Mouse (Mus musculus) hindbrain, embryonic 14.5 days (tissue): ENCODE results near the gene Slc17a7. TPM values are rescaled to one million over a fixed set of nuclear protein-coding genes. Genes with fewer than 3 reads are reported as not detected.
"Not testable (repeated sequence)": the region's sequence is repeated elsewhere in the genome, so short reads cannot be mapped to it uniquely, and the experiment has no call there.

ENCODE experiments used
- ATAC-seq: fragments of 200-750 bp; cut with Nextera tagmentation; 2 replicates; pipeline ENCODE4 v1.8.0; 2017; ENCODE audit warnings: moderate number of reproducible peaks, mild to moderate bottlenecking, moderate TSS enrichment, moderate library complexity; ENCODE audit not compliant: low FRiP score
- DNase-seq: peaks from one replicate; pipeline ENCODE4 v3.0.0-alpha.2; 2015; ENCODE audit warnings: low spot score
- H3K27ac ChIP-seq: fragments of 300-500 bp; sonication (generic); 2 replicates; pipeline ENCODE4 v1.5.1; 2014; ENCODE audit warnings: mild to moderate bottlenecking, moderate library complexity
- H3K27me3 ChIP-seq: fragments of 300-500 bp; sonication (generic); 2 replicates; pipeline ENCODE4 v1.6.1; 2014; ENCODE audit warnings: mild to moderate bottlenecking, low read length, mixed read lengths; ENCODE audit not compliant: control insufficient read depth, insufficient read depth
- H3K36me3 ChIP-seq: fragments of 300-500 bp; sonication (generic); replicated peaks from 2 replicates; pipeline ENCODE4 v1.6.1; 2014; ENCODE audit not compliant: control insufficient read depth, insufficient read depth
- H3K4me1 ChIP-seq: fragments of 300-500 bp; sonication (generic); replicated peaks from 2 replicates; pipeline ENCODE4 v1.6.1; 2014; ENCODE audit warnings: antibody characterized with exemption, low read length, mixed read lengths; ENCODE audit not compliant: control insufficient read depth, insufficient read depth
- H3K4me2 ChIP-seq: fragments of 300-500 bp; sonication (generic); replicated peaks from 2 replicates; pipeline ENCODE4 v1.6.1; 2014; ENCODE audit warnings: mild to moderate bottlenecking, moderate library complexity
- H3K4me3 ChIP-seq: fragments of 300-500 bp; sonication (generic); replicated peaks from 2 replicates; pipeline ENCODE4 v1.5.1; 2014; ENCODE audit warnings: mild to moderate bottlenecking, low read length
- H3K9ac ChIP-seq: fragments of 300-500 bp; sonication (generic); 2 replicates; pipeline ENCODE4 v1.6.1; 2014
- H3K9me3 ChIP-seq: fragments of 300-500 bp; sonication (generic); 2 replicates; pipeline ENCODE4 v1.6.1; 2016; ENCODE audit warnings: low read length; ENCODE audit not compliant: control insufficient read depth
- WGBS: fragments of 180-500 bp; shearing (Covaris S2); extraction: QIAGEN DNeasy Blood & Tissue Kit; methylation state at CpG from one replicate; pipeline ENCODE4 v1.1.7; 2014; 5-methylcytosine and 5-hydroxymethylcytosine counted together
- polyA plus RNA-seq: library from polyadenylated mRNA; unstranded; fragments of >200 nt; fragmentation: Nextera tagmentation; extraction: Ambion mirVana; gene quantifications from 2 replicates; pipeline ENCODE4 v1.2.1, GENCODE M21; 2014

The Slc17a7 gene
- polyA plus RNA-seq, 1 experiment from 2014 or later: 0.48 TPM

- Histone ChIP-seq H3K9ac (peak within 1 kb of the TSS; percentile 98), H3K4me2 (peak within 1 kb of the TSS; percentile 96), H3K27ac (peak within 1 kb of the TSS; percentile 91), H3K36me3 (peaks cover 68% of the 10 kb centered on the region), H3K27me3 (no peaks in the 10 kb centered on the region), H3K4me1 (peaks cover 31% of the 10 kb centered on the region), H3K9me3 (no peaks in the 10 kb centered on the region), H3K4me3 (peak within 1 kb of the TSS; percentile 92)
- under 1% methylated on average over 59 of the region's 59 CpGs for WGBS
- DNase-seq (peak; percentile 99), ATAC-seq (peak; percentile 88)
These were observed 39.3 kb upstream of the Slc17a7 start, which contains the start of gene Rps11 for GRCm38 (mm10) chr7:45124224-45125143. Gene Rps11, minus strand, starts transcription at chr7:45124439.

- peaks cover 62% of the 10 kb centered on the region for H3K36me3 ChIP-seq
- DNase-seq: no peak
These were observed 38.6 kb upstream of the Slc17a7 start for GRCm38 (mm10) chr7:45125144-45125600.

GRCm38 (mm10) chr7:45125649-45126048 lies 38.1 kb upstream of the Slc17a7 start:
- WGBS: 62% methylated on average over 5 of the region's 5 CpGs
- not testable (repeated sequence) for H3K27me3 ChIP-seq, H3K4me3 ChIP-seq, ATAC-seq, H3K9me3 ChIP-seq, DNase-seq, H3K27ac ChIP-seq, H3K9ac ChIP-seq
- peak overlapping the region; percentile 62; the same call in 1 of the 2 replicates for H3K4me2 ChIP-seq
- peaks cover 57% of the 10 kb centered on the region for H3K36me3 ChIP-seq
- H3K4me1 ChIP-seq: peaks cover 32% of the 10 kb centered on the region

More at GRCm38 (mm10) chr7:45125144-45125600, 38.6 kb upstream of the Slc17a7 start:
- H3K4me2 ChIP-seq: peak overlapping the region; percentile 62
- ATAC-seq: no peak
- peak overlapping the region; percentile 56 for H3K9ac ChIP-seq
- H3K4me3 ChIP-seq: no peak overlapping the region
- peak overlapping the region; percentile 86 for H3K27ac ChIP-seq
- H3K4me1 ChIP-seq: peaks cover 32% of the 10 kb centered on the region
- H3K9me3 ChIP-seq: no peaks in the 10 kb centered on the region
- H3K27me3 ChIP-seq: no peaks in the 10 kb centered on the region
- WGBS: 15% methylated on average over 7 of the region's 7 CpGs

- WGBS: 83% methylated on average over 17 of the region's 17 CpGs
- Histone ChIP-seq H3K27me3 (no peaks in the 10 kb centered on the region), H3K4me2 (peak overlapping the region; percentile 69), H3K27ac (no peak overlapping the region), H3K4me1 (peaks cover 32% of the 10 kb centered on the region), H3K36me3 (peaks cover 50% of the 10 kb centered on the region), H3K9me3 (no peaks in the 10 kb centered on the region), H3K9ac (peak overlapping the region; percentile 97), H3K4me3 (peak overlapping the region; percentile 81; the same call in 1 of the 2 replicates)
- ATAC-seq (no peak), DNase-seq (no peak)
These were observed 37.5 kb upstream of the Slc17a7 start for GRCm38 (mm10) chr7:45126147-45126843.

GRCm38 (mm10) chr7:45126844-45127699 lies 36.7 kb upstream of the Slc17a7 start:
- Histone ChIP-seq H3K27ac (peak overlapping the region; percentile 88; the same call in 1 of the 2 replicates), H3K9ac (peak overlapping the region; percentile 97), H3K27me3 (no peaks in the 10 kb centered on the region), H3K4me1 (peaks cover 32% of the 10 kb centered on the region), H3K36me3 (peaks cover 43% of the 10 kb centered on the region), H3K4me2 (peak overlapping the region; percentile 69), H3K9me3 (no peaks in the 10 kb centered on the region), H3K4me3 (peak overlapping the region; percentile 81)
- no peak for DNase-seq
- WGBS: 56% methylated on average over 21 of the region's 21 CpGs
- ATAC-seq: no peak

- Histone ChIP-seq H3K9me3 (no peaks in the 10 kb centered on the region), H3K9ac (peak overlapping the region; percentile 97), H3K4me3 (peak overlapping the region; percentile 81), H3K27ac (peak overlapping the region; percentile 88), H3K27me3 (no peaks in the 10 kb centered on the region), H3K4me1 (peaks cover 32% of the 10 kb centered on the region), H3K36me3 (peaks cover 36% of the 10 kb centered on the region), H3K4me2 (peak overlapping the region; percentile 69)
- DNase-seq: no peak
- WGBS: 3% methylated on average over 6 of the region's 6 CpGs
- no peak for ATAC-seq
These were observed 36.0 kb upstream of the Slc17a7 start for GRCm38 (mm10) chr7:45127700-45128224.

GRCm38 (mm10) chr7:45128624-45129246 lies 35.0 kb upstream of the Slc17a7 start, which contains the start of gene Rpl13a:
Gene Rpl13a, minus strand, starts transcription at chr7:45128761.
- Histone ChIP-seq H3K27me3 (no peaks in the 10 kb centered on the region), H3K4me3 (peak within 1 kb of the TSS; percentile 81), H3K9ac (peak within 1 kb of the TSS; percentile 97), H3K9me3 (no peaks in the 10 kb centered on the region), H3K27ac (peak within 1 kb of the TSS; percentile 95), H3K4me1 (peaks cover 27% of the 10 kb centered on the region), H3K4me2 (peak within 1 kb of the TSS; percentile 69), H3K36me3 (peaks cover 30% of the 10 kb centered on the region)
- DNase-seq: peak; percentile 99
- WGBS: under 1% methylated on average over 48 of the region's 48 CpGs
- peak; percentile 95 for ATAC-seq

- peaks cover 27% of the 10 kb centered on the region for H3K4me1 ChIP-seq
- H3K27ac ChIP-seq: peak overlapping the region; percentile 95
- peak overlapping the region; percentile 62 for H3K9ac ChIP-seq
- under 1% methylated on average over 17 of the region's 17 CpGs for WGBS
- DNase-seq (no peak), ATAC-seq (no peak)
- no peaks in the 10 kb centered on the region for H3K27me3 ChIP-seq
- peak overlapping the region; percentile 64 for H3K4me2 ChIP-seq
- peaks cover 30% of the 10 kb centered on the region for H3K36me3 ChIP-seq
- no peaks in the 10 kb centered on the region for H3K9me3 ChIP-seq
- peak overlapping the region; percentile 81 for H3K4me3 ChIP-seq
These were observed 34.4 kb upstream of the Slc17a7 start for GRCm38 (mm10) chr7:45129318-45129717.
